Mouse (Mus musculus) neural tube, embryonic 15.5 days (tissue): ENCODE data around the gene Vav2. TPM values are rescaled to one million over a fixed set of nuclear protein-coding genes. Genes with fewer than 3 reads are reported as not detected.

Source experiments
- ATAC-seq: fragments of 200-750 bp; cut with Nextera tagmentation; 2 replicates; pipeline ENCODE4 v1.8.0; 2017; ENCODE audit warnings: mild to moderate bottlenecking, moderate TSS enrichment, moderate library complexity; ENCODE audit not compliant: low FRiP score
- H3K27ac ChIP-seq: fragments of 300-500 bp; sonication (generic); replicated peaks from 2 replicates; pipeline ENCODE4 v1.5.1; 2015; ENCODE audit warnings: mild to moderate bottlenecking, inconsistent platforms
- H3K27me3 ChIP-seq: fragments of 300-500 bp; sonication (generic); replicated peaks from 2 replicates; pipeline ENCODE4 v1.6.1; 2015; ENCODE audit warnings: inconsistent platforms
- H3K36me3 ChIP-seq: fragments of 300-500 bp; sonication (generic); 2 replicates; pipeline ENCODE4 v1.6.1; 2015; ENCODE audit warnings: inconsistent platforms
- H3K4me1 ChIP-seq: fragments of 300-500 bp; sonication (generic); 2 replicates; pipeline ENCODE4 v1.6.1; 2015; ENCODE audit warnings: inconsistent platforms
- H3K4me2 ChIP-seq: fragments of 300-500 bp; sonication (generic); 2 replicates; pipeline ENCODE4 v1.6.1; 2015; ENCODE audit warnings: inconsistent platforms, mild to moderate bottlenecking, moderate library complexity
- H3K4me3 ChIP-seq: fragments of 300-500 bp; sonication (generic); replicated peaks from 2 replicates; pipeline ENCODE4 v1.5.1; 2015; ENCODE audit warnings: mild to moderate bottlenecking, inconsistent platforms
- H3K9ac ChIP-seq: fragments of 300-500 bp; sonication (generic); replicated peaks from 2 replicates; pipeline ENCODE4 v1.6.1; 2015; ENCODE audit warnings: mild to moderate bottlenecking, inconsistent platforms
- H3K9me3 ChIP-seq: fragments of 300-500 bp; sonication (generic); replicated peaks from 2 replicates; pipeline ENCODE4 v1.6.1; 2016; ENCODE audit warnings: inconsistent platforms
- WGBS: fragments of 180-500 bp; shearing (Covaris S2); methylation state at CpG from one replicate; pipeline ENCODE4 v1.1.7; 2015; ENCODE audit warnings: mixed read lengths; 5-methylcytosine and 5-hydroxymethylcytosine counted together
- polyA plus RNA-seq: library from polyadenylated mRNA; unstranded; fragments of >200 nt; fragmentation: Nextera tagmentation; extraction: Ambion mirVana; gene quantifications from 2 replicates; pipeline ENCODE4 v1.2.1, GENCODE M21; 2015

Gene Vav2
- polyA plus RNA-seq, result 12.4 and 15.5 TPM in 2 replicates

- Histone ChIP-seq H3K4me3 (peak within 1 kb of the TSS; percentile 92), H3K9me3 (no peaks in the 10 kb centered on the region), H3K4me2 (peak within 1 kb of the TSS; percentile 92), H3K9ac (peak within 1 kb of the TSS; percentile 57), H3K36me3 (no peaks in the 10 kb centered on the region), H3K4me1 (peaks cover 46% of the 10 kb centered on the region), H3K27me3 (no peaks in the 10 kb centered on the region), H3K27ac (peak within 1 kb of the TSS; percentile 81)
- under 1% methylated on average over 57 of the region's 58 CpGs for WGBS
- peak; percentile 91 for ATAC-seq
These were observed at the start of gene Vav2 for GRCm38 (mm10) chr2:27426855-27427457. Gene Vav2, minus strand, starts transcription at chr2:27427033.

GRCm38 (mm10) chr2:27475495-27476302 is 48.9 kb upstream of the Vav2 start:
- Histone ChIP-seq H3K9ac (peak overlapping the region; percentile 96), H3K27ac (peak overlapping the region; percentile 95), H3K36me3 (no peaks in the 10 kb centered on the region), H3K4me1 (peaks cover 50% of the 10 kb centered on the region), H3K4me3 (peak overlapping the region; percentile 99), H3K4me2 (peak overlapping the region; percentile 95), H3K9me3 (no peaks in the 10 kb centered on the region), H3K27me3 (no peaks in the 10 kb centered on the region)
- peak; percentile 99 for ATAC-seq
- WGBS, result under 1% methylated on average over 61 of the region's 96 CpGs

- Histone ChIP-seq H3K4me2 (peak overlapping the region; percentile 95), H3K9me3 (no peaks in the 10 kb centered on the region), H3K4me3 (peak overlapping the region; percentile 99), H3K9ac (peak overlapping the region; percentile 96), H3K27ac (peak overlapping the region; percentile 95), H3K27me3 (no peaks in the 10 kb centered on the region), H3K4me1 (peaks cover 58% of the 10 kb centered on the region), H3K36me3 (no peaks in the 10 kb centered on the region)
- ATAC-seq, result peak; percentile 51
- WGBS, result under 1% methylated on average over 82 of the region's 84 CpGs
These were observed 48.0 kb upstream of the Vav2 start for GRCm38 (mm10) chr2:27474621-27475484.

- WGBS, result 15% methylated on average over 4 of the region's 4 CpGs
- H3K9me3 ChIP-seq, result no peaks in the 10 kb centered on the region
- no peak for ATAC-seq
- no peaks in the 10 kb centered on the region for H3K36me3 ChIP-seq
- peak overlapping the region; percentile 99 for H3K4me3 ChIP-seq
- no peaks in the 10 kb centered on the region for H3K27me3 ChIP-seq
- H3K4me2 ChIP-seq, result peak overlapping the region; percentile 95
- peak overlapping the region; percentile 96 for H3K9ac ChIP-seq
- no peak overlapping the region for H3K27ac ChIP-seq
- peaks cover 67% of the 10 kb centered on the region for H3K4me1 ChIP-seq
These were observed 47.1 kb upstream of the Vav2 start for GRCm38 (mm10) chr2:27473911-27474310.

GRCm38 (mm10) chr2:27473061-27473765 is 46.4 kb upstream of the Vav2 start:
- Histone ChIP-seq H3K4me3 (peak overlapping the region; percentile 99), H3K4me1 (peaks cover 73% of the 10 kb centered on the region), H3K9ac (peak overlapping the region; percentile 96), H3K27me3 (no peaks in the 10 kb centered on the region), H3K9me3 (no peaks in the 10 kb centered on the region), H3K27ac (no peak overlapping the region), H3K4me2 (peak overlapping the region; percentile 95), H3K36me3 (no peaks in the 10 kb centered on the region)
- WGBS, result 71% methylated on average over 7 of the region's 7 CpGs
- no peak for ATAC-seq

GRCm38 (mm10) chr2:27471170-27471584 is 44.3 kb upstream of the Vav2 start:
- H3K9me3 ChIP-seq, result no peaks in the 10 kb centered on the region
- no peak for ATAC-seq
- no peak overlapping the region for H3K9ac ChIP-seq
- H3K4me3 ChIP-seq, result no peak overlapping the region
- H3K27ac ChIP-seq, result no peak overlapping the region
- peaks cover 80% of the 10 kb centered on the region for H3K4me1 ChIP-seq
- H3K36me3 ChIP-seq, result no peaks in the 10 kb centered on the region
- no peak overlapping the region for H3K4me2 ChIP-seq
- H3K27me3 ChIP-seq, result no peaks in the 10 kb centered on the region

- no peaks in the 10 kb centered on the region for H3K36me3 ChIP-seq
- no peaks in the 10 kb centered on the region for H3K9me3 ChIP-seq
- H3K4me2 ChIP-seq, result no peak overlapping the region
- H3K27ac ChIP-seq, result no peak overlapping the region
- no peak for ATAC-seq
- WGBS, result 91% methylated on average over 2 of the region's 2 CpGs
- H3K4me3 ChIP-seq, result no peak overlapping the region
- no peaks in the 10 kb centered on the region for H3K27me3 ChIP-seq
- H3K9ac ChIP-seq, result no peak overlapping the region
- peaks cover 78% of the 10 kb centered on the region for H3K4me1 ChIP-seq
These were observed 43.7 kb upstream of the Vav2 start for GRCm38 (mm10) chr2:27470535-27470934.

- Histone ChIP-seq H3K4me1 (peaks cover 78% of the 10 kb centered on the region), H3K27ac (no peak overlapping the region), H3K4me3 (no peak overlapping the region), H3K27me3 (no peaks in the 10 kb centered on the region), H3K36me3 (no peaks in the 10 kb centered on the region), H3K9ac (no peak overlapping the region), H3K9me3 (no peaks in the 10 kb centered on the region), H3K4me2 (no peak overlapping the region)
- ATAC-seq, result no peak
- 69% methylated on average over 3 of the region's 3 CpGs for WGBS
These were observed 43.1 kb upstream of the Vav2 start for GRCm38 (mm10) chr2:27469991-27470355.

- no peak overlapping the region for H3K9ac ChIP-seq
- H3K4me2 ChIP-seq, result no peak overlapping the region
- no peak overlapping the region for H3K4me3 ChIP-seq
- 83% methylated on average over 4 of the region's 4 CpGs for WGBS
- peaks cover 75% of the 10 kb centered on the region for H3K4me1 ChIP-seq
- no peak overlapping the region for H3K27ac ChIP-seq
- H3K27me3 ChIP-seq, result no peaks in the 10 kb centered on the region
- no peaks in the 10 kb centered on the region for H3K9me3 ChIP-seq
- no peaks in the 10 kb centered on the region for H3K36me3 ChIP-seq
- no peak for ATAC-seq
These were observed 42.6 kb upstream of the Vav2 start for GRCm38 (mm10) chr2:27469292-27469990.

GRCm38 (mm10) chr2:27462901-27463300 is 36.1 kb upstream of the Vav2 start:
- no peak for ATAC-seq
- H3K36me3 ChIP-seq, result peaks cover 60% of the 10 kb centered on the region

More at GRCm38 (mm10) chr2:27462901-27463300, 36.1 kb upstream of the Vav2 start:
- no peak overlapping the region for H3K4me2 ChIP-seq
- peaks cover 11% of the 10 kb centered on the region for H3K4me1 ChIP-seq
- 92% methylated on average over 4 of the region's 4 CpGs for WGBS
- no peaks in the 10 kb centered on the region for H3K27me3 ChIP-seq
- no peaks in the 10 kb centered on the region for H3K9me3 ChIP-seq
- H3K27ac ChIP-seq, result no peak overlapping the region
- H3K4me3 ChIP-seq, result no peak overlapping the region
- no peak overlapping the region for H3K9ac ChIP-seq
